Mouse (Mus musculus) mouse embryonic stem cell (cell line): Measurements from ENCODE around the gene Nhsl2.

Source experiments
- in situ Hi-C, 2 experiments: fragments of 300-500 bp; cut with MboI; formaldehyde crosslinking; loops; 1 replicate in 1 of 2; 3 replicates in 1 of 2; pipeline ENCODE4 v1.14.3; 2019 to 2020; ENCODE audit warnings: low sequenced_read_pairs in 2 of 2, low pct_unique_long_range_greater_than_20kb in 1 of 2, mixed read lengths in 1 of 2; ENCODE audit not compliant: unreplicated experiment in 1 of 2

Nhsl2 gene

DNA sequence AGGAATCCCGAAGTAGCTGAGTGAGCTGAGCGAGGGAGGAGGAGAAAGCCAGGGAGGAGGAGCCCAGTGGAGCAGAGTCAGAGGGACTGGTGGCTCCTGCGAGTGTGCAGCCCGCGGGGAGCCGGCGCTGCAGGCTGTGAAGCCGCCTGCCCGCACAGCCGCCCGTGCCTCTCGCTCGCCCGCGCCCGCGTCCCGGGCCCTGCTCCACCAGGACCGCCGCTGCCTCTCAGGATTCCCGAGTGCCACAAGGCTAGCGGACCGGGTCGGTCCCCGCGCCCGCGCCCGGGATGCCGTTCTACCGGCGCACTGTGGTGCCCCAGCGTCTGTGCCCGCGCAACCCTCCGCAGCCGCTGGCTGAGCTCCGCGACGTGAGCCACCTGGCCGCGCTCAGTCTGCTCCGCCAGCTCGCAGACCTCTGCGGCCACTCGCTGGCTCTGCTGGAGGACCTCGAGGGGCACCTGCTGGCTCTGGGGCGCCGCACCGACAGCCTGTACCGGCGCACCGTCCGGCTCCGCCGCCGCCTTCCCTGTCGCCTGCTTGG, at the start of gene Nhsl2:
TSS of gene Nhsl2 (plus strand) at position 105 of the 541 bp plus-strand sequence.
- in situ Hi-C loops, result no loop called here

DNA sequence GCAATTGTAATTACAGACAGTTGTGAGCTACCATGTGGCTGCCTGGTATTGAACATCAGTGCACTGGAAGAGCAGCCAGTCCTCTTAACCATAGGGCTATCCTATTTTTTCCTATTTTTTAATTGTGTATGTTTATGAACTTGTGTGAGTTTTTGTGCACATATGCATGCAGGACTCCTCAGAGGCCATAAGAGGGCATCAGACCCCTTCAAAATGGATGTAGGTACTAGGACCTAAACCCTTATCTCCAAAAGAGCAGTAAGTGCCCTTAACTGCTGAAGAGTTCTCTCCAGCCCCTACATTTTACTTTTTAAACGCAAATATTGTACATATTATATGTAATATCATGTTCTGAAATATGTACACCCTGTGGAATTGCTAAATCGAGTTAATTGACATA, 43.7 kb upstream of the Nhsl2 start:
- in situ Hi-C loops, result loop anchor here in 1 of 2 experiments (10.0 kb wide), 1 partner anchor 259 kb away; no protein-coding TSS in a partner anchor

DNA sequence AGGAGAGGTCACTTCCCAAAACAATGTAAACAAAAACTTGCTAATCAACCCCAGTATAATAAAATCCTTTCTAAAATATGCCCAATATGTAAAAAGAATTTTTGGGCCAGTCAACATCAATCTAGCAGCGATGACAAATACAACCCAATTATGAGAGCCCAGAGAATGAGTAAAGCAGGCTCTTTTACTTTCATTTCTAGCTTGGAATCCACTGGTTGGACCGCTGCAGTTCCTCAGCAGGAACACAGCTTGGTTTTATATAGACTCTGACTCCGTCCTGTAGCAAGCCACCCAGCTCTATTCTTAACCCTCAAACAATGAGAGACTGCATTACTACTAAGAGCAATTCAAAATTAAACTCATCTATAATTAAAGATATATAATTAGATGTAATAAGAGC, 37.4 kb upstream of the Nhsl2 start:
- in situ Hi-C loops, result loop anchor here in 1 of 2 experiments (10.0 kb wide), 1 partner anchor 133 kb away; no protein-coding TSS in a partner anchor

DNA sequence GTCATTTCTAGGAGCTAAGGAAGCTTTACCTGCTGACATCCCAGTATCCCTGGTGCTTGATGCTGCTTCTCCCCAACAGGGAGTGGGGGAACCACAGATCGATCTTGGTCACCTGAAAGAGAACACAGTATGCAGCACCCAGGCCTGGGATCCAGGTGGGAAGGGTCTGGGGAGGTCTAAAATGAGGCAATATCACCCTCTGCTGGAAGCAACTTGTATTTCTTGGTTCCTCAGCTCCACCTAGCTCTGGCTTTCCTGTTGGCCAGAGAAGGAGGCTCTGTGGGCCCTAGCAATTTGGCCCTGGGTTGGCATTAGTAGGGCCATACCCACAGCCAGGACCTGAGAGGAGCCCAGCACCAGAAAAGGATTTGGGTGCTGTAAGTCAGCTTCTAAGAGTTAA, 30.0 kb upstream of the Nhsl2 start:
- in situ Hi-C loops, result loop anchor here in 1 of 2 experiments (10.0 kb wide), 1 partner anchor 126 kb away; no protein-coding TSS in a partner anchor

DNA sequence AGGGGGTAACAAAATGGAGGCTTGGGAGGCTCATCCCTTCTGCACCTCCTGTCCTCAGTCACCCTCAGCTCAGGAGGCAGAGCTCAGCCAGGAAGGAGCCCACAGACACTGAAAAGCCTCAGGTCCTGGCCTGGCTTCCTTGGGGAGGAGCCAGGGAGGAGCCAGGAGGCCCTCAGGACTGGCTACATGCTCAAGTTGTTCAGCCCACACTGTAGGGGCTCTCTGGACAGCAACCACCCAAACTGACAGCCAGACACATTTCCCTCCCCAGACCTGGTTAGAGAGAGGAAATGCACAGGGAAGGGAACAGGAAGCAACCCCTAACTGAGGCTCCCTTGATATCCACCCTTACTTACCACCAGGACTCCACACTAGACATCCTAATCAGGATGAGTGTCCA, 29.2 kb upstream of the Nhsl2 start:
- in situ Hi-C loops, result loop anchor here in 1 of 2 experiments (10.0 kb wide), 1 partner anchor 125 kb away; no protein-coding TSS in a partner anchor

DNA sequence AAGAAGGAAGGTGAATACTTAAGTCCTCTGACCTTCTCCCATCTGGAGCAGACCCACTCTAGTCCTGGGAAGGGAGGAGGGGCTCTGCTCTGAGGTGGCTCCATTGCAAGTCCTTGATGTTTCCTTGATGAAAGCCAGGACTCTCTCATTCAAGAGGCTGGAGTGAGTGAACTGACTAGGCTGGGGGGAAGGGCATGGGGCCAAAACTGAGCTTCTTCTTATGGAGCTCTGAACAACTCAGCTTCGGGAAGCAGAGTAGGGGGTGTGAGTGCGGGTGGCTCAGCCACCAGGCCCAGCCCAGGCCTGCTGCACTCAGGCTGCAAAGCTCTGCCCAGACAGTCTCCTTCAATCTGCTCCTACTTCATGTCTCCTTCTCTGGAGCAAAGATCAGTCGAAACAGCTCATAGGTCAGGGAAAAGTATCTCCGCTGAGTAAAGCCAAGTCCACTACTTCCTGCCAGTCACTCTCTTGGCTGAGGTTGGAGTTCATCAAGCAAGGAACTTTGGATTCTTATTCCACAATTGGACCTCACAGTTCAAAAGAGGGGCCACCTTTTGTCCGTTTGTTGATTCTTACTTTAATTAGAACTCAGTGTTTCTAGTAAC, 1.9 kb upstream of the Nhsl2 start:
- in situ Hi-C loops, result no loop called here

DNA sequence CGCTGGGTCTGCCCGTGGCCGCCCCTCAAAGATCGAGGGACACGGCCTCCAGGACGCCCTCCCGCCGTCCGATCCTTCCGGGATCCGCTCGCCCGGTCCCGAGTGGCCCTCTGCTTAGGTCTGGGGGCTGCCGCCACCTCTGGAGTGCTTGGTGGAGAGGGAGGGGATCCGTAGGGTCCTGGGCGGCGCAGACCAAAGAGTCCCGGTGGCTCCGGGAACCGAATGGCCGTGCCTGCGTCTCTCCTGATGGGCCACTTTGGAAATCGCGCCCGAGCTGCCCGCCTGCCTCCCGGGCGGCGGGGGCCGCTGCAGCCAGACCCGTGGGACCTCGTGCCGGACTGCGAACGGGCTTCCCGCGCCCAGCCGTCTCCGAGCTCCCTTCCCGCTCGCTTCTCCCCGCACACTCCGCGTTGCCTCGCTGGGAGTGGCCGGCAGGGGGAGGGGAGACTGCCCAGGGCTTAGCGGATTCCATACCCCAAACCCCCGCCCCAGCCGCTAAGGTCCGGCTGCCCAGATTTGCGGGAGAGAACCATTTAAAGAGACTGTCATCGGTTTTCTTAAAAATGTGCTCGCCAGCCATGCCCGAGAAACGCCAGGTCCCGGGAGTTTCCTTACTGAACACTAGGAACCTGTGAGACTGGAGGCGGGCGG, 841 bp downstream of the Nhsl2 start:
- in situ Hi-C loops, result no loop called here

DNA sequence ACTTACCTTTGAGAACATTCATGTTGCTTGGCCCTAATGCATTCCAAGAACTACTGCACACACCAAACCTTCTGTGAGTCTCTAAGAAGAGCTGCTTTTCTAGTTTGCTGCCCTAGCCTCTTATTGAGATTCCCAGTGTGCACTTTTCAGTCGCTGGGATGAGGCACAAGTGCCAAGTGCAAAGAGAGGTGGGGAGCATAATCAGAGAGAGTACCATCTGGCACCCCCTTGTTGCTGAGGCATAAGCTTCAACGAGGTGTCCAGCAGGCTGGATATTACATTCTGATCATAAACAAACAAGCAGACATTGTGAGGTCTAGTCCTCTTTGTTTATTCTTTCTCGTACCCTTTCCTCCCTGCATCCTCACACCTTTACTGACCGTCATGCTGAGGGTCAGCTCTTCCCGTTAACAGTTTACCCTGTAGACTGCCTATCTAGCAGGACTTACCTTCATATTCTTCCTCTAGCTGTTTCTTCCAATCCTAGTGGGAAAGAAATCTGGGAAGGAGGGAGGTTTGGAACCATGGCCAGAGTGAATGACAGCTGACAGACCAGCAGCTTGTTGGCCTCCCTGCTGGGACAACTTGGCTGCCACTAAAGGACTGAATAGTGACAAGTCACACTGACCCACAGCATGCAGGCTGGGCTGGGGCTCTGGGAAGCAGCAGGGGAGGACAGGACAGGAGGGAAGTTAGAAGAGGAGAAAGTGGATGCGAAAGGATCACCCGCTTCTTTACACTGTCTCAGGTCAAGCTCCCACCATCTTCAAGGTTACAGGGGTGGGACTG, 2.6 kb downstream of the Nhsl2 start:
- in situ Hi-C loops, result no loop called here

DNA sequence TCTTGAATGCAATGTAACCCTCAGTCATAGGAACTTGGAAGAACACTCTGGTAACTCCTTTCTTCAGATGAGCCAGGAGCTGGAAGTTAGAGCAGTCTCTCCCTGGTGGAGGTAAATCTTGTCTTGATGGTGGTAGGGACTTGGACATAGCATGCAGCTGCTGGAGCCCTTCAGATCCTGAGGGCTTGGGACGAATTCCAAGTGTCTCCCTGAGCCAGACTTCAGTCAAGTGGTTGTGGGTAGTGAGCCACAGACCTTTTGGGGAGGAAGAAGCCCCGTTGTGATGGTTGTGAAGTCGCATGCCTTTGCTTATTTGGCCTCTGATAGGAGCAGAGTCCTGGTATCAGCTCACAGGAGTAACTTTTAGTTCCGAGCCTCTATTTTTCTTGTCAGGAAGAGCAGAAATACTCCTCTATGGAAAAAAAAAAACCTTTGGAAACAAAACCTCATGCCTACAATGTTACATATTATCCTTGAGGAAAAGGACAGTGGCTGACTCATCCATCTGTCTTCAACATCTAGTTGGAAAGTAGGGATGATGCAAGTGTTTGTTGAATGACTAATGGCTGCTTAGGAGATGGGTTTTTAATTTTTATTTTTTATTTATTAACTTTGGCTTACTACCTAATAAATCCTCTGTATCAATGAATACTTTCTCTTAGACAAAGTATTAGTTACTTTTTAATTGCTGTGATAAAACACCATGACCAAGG, 14.6 kb downstream of the Nhsl2 start:
- in situ Hi-C loops, result loop anchor here in 1 of 2 experiments (5.0 kb wide), 1 partner anchor 48 kb away; no protein-coding TSS in a partner anchor

DNA sequence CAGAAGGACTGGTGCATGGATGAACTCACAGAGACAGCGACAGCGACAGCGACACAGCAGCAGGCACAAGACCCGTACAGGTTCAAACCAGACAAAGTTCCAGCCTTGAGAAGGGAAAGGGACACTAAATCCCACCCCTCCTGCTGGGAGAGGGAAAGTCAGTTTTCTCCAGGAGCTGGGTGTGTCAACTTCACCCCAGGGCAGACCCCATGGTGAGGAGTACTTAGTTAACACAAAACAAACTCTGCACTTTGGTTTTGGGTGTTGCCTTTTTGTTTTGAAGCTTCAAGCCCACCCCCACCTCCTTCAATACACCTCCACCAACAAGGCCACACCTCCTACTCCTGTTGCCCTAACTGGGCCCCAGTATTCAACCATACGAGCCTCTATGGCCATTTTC, 15.6 kb downstream of the Nhsl2 start:
- in situ Hi-C loops, result loop anchor here in 1 of 2 experiments (5.0 kb wide), 1 partner anchor 48 kb away; no protein-coding TSS in a partner anchor

DNA sequence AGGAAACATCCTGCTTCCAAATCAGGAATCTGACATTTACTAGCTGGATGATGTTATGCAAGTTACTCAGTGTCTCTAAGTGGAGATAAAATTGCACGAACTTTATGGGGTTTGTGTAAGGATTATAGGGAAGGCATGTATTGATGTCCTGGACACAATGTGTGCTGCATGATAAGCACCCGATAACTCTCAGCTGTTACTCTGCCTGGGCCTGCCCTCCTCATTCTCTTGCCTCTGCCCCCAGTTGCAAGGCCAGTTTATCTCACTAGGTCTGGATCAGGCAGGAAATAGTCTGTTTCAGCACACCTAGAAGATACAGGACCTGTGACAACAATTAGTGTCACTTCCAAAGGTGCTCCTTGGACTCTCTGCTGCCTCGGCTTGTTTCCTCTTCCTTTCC, 25.0 kb downstream of the Nhsl2 start:
- in situ Hi-C loops, result no loop called here

DNA sequence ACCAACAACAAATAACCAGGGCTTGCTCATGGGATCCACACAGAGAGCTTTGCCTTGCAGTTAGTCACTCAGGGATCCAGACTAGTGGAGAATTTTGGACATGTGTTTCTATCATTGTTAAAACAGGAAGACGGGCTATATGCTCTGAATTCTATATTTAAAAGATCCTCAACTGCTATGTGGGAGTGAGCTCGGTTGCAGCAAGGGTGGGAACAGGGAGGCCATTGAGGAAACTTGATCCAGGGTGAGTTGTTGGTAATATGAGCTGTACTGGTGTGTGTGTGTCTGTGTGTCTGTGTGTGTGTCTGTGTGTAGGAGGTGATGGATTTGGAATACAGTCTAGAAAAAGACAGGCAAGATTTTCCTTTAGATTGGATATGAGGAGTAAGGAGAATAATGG, 25.7 kb downstream of the Nhsl2 start:
- in situ Hi-C loops, result no loop called here

DNA sequence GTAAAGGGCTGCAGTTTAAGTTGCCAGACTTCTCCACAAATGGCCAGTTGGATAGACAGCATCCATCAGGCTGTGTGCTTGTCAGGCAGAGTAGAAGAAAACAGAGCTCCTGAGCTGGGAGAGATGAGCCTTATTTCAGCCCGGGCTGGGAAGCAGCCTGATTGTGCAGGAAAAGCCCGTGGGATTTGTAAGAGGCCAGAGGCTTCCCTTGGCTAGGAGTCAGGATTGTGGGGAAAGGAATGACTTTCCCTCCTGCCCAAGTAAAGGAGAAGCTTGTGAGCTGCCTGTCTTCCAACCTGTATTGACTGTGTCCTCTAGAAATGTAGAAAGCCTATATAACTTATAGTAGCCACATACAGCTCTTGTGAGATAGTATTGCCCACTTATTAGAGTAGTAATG, 27.0 kb downstream of the Nhsl2 start:
- in situ Hi-C loops, result no loop called here

DNA sequence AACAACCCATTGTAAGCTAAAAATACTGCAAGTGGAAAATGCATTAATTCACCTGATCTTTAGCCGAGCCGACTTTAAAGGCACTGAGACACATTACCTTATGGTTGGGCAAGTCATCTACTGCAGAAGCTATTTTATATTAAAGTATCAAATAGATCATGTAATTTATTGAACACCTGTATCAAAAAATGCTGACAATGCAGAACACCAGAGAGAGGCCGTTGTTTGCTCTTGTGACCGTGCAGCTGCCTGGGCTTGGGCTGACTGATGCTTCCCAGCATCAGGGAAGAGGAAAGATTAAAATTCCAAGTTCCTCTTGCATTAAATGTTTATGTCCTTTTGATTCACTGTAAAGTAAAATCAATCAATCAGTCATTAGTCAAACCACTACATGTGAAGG, 28.7 kb downstream of the Nhsl2 start:
- in situ Hi-C loops, result no loop called here

DNA sequence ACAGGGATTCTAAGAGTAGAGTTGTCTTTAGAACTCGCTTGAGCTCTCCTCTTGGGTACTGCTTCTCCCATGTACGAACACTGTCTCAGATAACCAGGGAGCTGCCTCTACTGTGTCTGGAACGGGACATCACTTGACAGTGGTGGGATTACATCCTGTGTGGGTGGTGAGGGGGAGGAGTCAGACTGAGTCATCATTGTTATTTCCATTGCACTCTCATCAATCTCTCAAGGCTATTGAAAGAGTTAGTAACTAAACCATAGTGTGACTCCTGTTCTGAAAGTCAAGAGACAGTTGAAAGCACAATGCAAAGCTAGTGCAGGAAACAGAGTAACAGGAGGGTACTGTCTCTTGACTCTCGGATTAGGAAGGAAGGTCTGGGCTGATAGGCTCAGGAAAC, 29.4 kb downstream of the Nhsl2 start:
- in situ Hi-C loops, result no loop called here

DNA sequence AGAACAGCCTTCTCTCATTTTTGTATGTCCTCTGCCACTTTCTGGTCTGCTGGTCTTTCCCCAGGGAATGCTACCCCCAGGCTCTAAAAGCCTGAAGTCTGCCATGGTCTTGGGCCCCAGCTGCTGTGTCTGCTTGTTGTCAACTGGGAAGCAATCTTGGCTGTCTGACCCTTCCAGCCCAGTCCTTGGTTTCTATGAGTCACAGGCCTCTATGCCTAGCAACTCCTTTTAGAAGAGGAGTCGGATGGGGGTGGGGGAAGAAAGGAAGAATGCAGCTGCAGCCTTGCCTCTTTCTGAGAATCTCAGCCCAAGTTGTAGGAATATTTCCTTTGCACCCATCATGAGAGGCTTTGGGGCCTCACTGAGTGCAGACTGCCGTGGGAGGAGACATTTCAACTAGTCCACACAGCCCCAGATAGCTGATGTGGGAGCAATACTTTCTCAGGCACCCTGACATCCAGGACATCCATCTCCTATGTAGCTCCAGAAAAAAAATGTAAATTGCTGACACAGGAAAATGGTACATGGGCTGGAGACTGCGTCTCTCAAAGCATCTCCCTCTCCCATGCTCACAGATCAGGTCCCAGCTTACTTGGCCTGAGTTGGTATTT, 33.1 kb downstream of the Nhsl2 start:
- in situ Hi-C loops, result no loop called here

DNA sequence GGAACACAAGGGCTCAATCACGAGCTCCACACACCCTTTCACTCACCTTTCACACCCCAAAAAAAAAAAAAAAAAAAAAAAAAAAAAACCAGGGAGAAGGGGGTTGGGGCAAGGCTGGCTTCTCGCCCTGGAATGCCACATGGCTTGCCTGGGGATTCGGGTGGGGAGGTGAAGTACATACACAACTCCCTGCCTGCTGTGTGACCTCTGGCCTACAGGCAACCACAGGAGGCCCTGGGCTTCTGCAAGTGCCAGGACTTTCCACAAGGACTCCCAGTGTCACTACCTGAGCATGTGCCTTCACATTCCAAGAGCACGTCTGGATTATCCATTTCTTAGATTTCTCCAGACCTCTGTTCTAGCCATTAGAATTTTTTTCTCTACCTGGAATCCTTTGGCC, 40.2 kb downstream of the Nhsl2 start:
- in situ Hi-C loops, result no loop called here

DNA sequence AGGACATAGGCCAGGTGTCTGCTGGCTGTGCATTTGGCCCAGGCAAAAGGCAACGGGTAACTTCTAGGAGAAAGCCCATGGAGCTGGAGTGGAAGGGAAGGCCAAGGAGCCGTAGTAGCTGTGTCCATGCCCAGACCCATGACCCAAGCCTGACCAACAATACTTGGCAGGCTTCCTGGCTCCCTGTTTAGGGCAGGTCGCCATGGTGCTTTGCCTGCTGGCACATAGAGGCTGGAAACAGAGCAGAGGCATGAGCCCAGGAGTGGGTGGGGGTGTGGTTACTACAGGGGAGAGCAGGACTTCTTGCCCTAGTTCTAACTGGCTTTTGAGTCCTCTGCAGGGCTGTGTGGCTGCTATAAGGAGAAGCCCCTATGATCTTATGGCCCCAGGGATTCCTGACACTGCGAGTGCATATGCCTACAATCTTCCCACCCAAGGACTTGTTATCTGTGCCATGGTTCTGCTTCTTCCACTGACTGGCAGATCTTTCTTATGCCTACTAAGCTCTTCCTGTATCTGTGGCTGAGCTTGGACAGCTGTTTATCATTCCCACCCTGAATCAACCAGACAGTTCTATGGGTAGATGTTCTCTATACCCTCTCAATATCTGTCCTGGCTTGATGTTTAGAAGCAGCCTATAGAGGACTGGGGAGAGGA, 40.8 kb downstream of the Nhsl2 start:
- in situ Hi-C loops, result no loop called here
